Mouse (Mus musculus) lung, adult 2 months (tissue): ENCODE results near the gene Slc22a16.
A peak's percentile ranks its signal among the peaks of the same experiment; 100 is the strongest.

Source experiments
- CTCF ChIP-seq: fragments of 200-500 bp; IDR thresholded peaks from 2 replicates; pipeline ENCODE4 v1.5.1; 2011; ENCODE audit warnings: mild to moderate bottlenecking, low read length, control low read depth; ENCODE audit not compliant: insufficient read depth
- POLR2A ChIP-seq: fragments of 200-500 bp; IDR thresholded peaks from 2 replicates; pipeline ENCODE4 v1.6.1; 2011; ENCODE audit warnings: low read depth, mild to moderate bottlenecking, control low read depth, low read length, borderline replicate concordance; ENCODE audit errors: extremely low read depth

GRCm38 (mm10) chr10:40629140-40629539 is 59.0 kb downstream of the Slc22a16 start:
- peak; percentile 71 for TF ChIP-seq CTCF
- TF ChIP-seq POLR2A = no peak
